Comparison of ENCODE assay signal across 11 mouse cellular contexts in the genomic region with DNA sequence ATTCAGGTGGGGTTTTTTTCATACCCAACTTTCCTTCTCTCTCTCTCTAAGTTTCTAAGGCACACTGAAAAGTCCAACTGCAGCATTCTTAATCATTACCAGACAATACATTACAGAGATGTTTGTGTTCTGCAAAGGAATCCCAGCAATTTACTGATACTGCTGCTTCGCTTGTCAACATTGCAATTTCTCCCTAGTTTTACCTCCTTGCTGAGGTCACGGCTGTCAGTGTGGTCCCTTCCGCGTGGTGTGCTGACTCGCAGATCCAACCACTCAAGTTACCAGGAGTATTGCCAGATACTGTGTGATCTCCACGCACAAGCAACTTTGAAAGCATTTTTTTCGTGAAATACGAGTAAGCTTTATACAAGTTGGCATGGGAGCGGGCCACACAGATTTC.
A peak's percentile ranks its signal among the peaks of the same experiment; 100 is the strongest.
DNase-seq lines count a peak whose midpoint lies in the region; ATAC-seq lines count a peak whose summit lies in the region.
"Had no signal": no experiment of that assay in that cellular context is flagged by ENCODE, and none has a peak within 500 bp of the region (broad histone marks: within the 10 kb centered on the region; RNA-seq: fewer than 3 reads in every experiment).

No protein-coding gene starts in this region.

- DNase-seq in limb, embryonic 10.5 days (ENCODE audit: low spot score): no peak
- peak; percentile 19 for DNase-seq in embryonic facial prominence, embryonic 10.5 days (ENCODE audit: low spot score)
- peak; percentile 5 for DNase-seq in skeletal muscle tissue, adult 2 months (ENCODE audit: low read depth, low spot score)
- DNase-seq in spleen, postnatal 4 days (ENCODE audit: low spot score in 2 of 2): no peak
- DNase-seq in lung, postnatal 10 days: no peak
- DNase-seq: cerebellum, adult 9-11 months; thymus, adult 2 months had no signal

- H3K4me3 ChIP-seq in limb, embryonic 13.5 days: no peak overlapping the region
- H3K4me3 ChIP-seq in limb, embryonic 10.5 days: no peak overlapping the region
- H3K4me3 ChIP-seq in embryonic facial prominence, embryonic 10.5 days: no peak overlapping the region
- H3K4me3 ChIP-seq in kidney, embryonic 15.5 days (replicated peaks): no peak overlapping the region
- H3K4me3 ChIP-seq: midbrain, embryonic 10.5 days had no signal

- H3K9me3 ChIP-seq in limb, embryonic 13.5 days: no peaks in the 10 kb centered on the region
- H3K9me3 ChIP-seq in limb, embryonic 10.5 days (replicated peaks): no peaks in the 10 kb centered on the region
- no peaks in the 10 kb centered on the region for H3K9me3 ChIP-seq in embryonic facial prominence, embryonic 10.5 days
- no peaks in the 10 kb centered on the region for H3K9me3 ChIP-seq in kidney, embryonic 15.5 days (replicated peaks)
- H3K9me3 ChIP-seq: midbrain, embryonic 10.5 days had no signal

- WGBS in limb, embryonic 13.5 days: 34% methylated on average over 9 of the region's 9 CpGs
- WGBS in limb, embryonic 10.5 days: 59% methylated on average over 9 of the region's 9 CpGs
- WGBS in embryonic facial prominence, embryonic 10.5 days: 52% methylated on average over 9 of the region's 9 CpGs
- 42% methylated on average over 9 of the region's 9 CpGs for WGBS in kidney, embryonic 15.5 days

- no peaks in the 10 kb centered on the region for H3K27me3 ChIP-seq in limb, embryonic 13.5 days
- H3K27me3 ChIP-seq in limb, embryonic 10.5 days (ENCODE audit: low read depth, poor library complexity, severe bottlenecking): no peaks in the 10 kb centered on the region
- no peaks in the 10 kb centered on the region for H3K27me3 ChIP-seq in embryonic facial prominence, embryonic 10.5 days (replicated peaks; ENCODE audit: low read depth, poor library complexity, severe bottlenecking)
- H3K27me3 ChIP-seq in kidney, embryonic 15.5 days: no peaks in the 10 kb centered on the region

- 0 out of 2 replicates have a peak, but pooled peaks cover 11% of the 10 kb centered on the region for H3K4me1 ChIP-seq in limb, embryonic 13.5 days
- no peaks in the 10 kb centered on the region for H3K4me1 ChIP-seq in limb, embryonic 10.5 days
- peaks cover 3% of the 10 kb centered on the region; the same call in 1 of the 2 replicates for H3K4me1 ChIP-seq in embryonic facial prominence, embryonic 10.5 days
- H3K4me1 ChIP-seq in kidney, embryonic 15.5 days: no peaks in the 10 kb centered on the region
- H3K4me1 ChIP-seq: midbrain, embryonic 10.5 days had no signal

- peak; percentile 32; the same call in 1 of the 2 replicates for ATAC-seq in limb, embryonic 13.5 days (ENCODE audit: low FRiP score, low read depth)
- 0 out of 2 replicates have a peak, but pooled peaks have one; percentile 22 for ATAC-seq in kidney, embryonic 15.5 days (replicated peaks; ENCODE audit: low FRiP score)
- no peak for ATAC-seq in monocyte, adult 5-6 weeks (replicated peaks; ENCODE audit: insufficient number of reproducible peaks, low FRiP score, low TSS enrichment, poor library complexity, severe bottlenecking)

- no peak overlapping the region for H3K27ac ChIP-seq in limb, embryonic 13.5 days
- no peak overlapping the region for H3K27ac ChIP-seq in limb, embryonic 10.5 days
- H3K27ac ChIP-seq in embryonic facial prominence, embryonic 10.5 days (replicated peaks): no peak overlapping the region
- H3K27ac ChIP-seq in kidney, embryonic 15.5 days: no peak overlapping the region
- H3K27ac ChIP-seq: midbrain, embryonic 10.5 days had no signal

- no peak overlapping the region for H3K4me2 ChIP-seq in limb, embryonic 13.5 days (replicated peaks)
- H3K4me2 ChIP-seq in kidney, embryonic 15.5 days: no peak overlapping the region

- no peak overlapping the region for H3K9ac ChIP-seq in limb, embryonic 13.5 days
- H3K9ac ChIP-seq in kidney, embryonic 15.5 days: no peak overlapping the region

- H3K36me3 ChIP-seq in limb, embryonic 13.5 days: no peaks in the 10 kb centered on the region
- no peaks in the 10 kb centered on the region for H3K36me3 ChIP-seq in limb, embryonic 10.5 days
- no peaks in the 10 kb centered on the region for H3K36me3 ChIP-seq in embryonic facial prominence, embryonic 10.5 days (replicated peaks)
- no peaks in the 10 kb centered on the region for H3K36me3 ChIP-seq in kidney, embryonic 15.5 days
- H3K36me3 ChIP-seq: midbrain, embryonic 10.5 days had no signal

Comparison
In these comparisons a context has a peak if more than half of its experiments do, and no peak if none do; other contexts are left out.
1. DNase-seq: peak in embryonic facial prominence, embryonic 10.5 days (single experiment) and skeletal muscle tissue, adult 2 months (single experiment); none in limb, embryonic 10.5 days (single experiment), spleen, postnatal 4 days (0 of 2) and lung, postnatal 10 days (single experiment).